Mouse (Mus musculus) ES-Bruce4 (cell line): ENCODE data around the gene Six5.

Source experiments
- CTCF ChIP-seq: IDR thresholded peaks from one replicate; pipeline ENCODE4 v1.8.1; 2011; ENCODE audit warnings: low read depth, low read length
- POLR2A ChIP-seq: IDR thresholded peaks from one replicate; pipeline ENCODE4 v1.8.1; 2011; ENCODE audit warnings: low read length; ENCODE audit not compliant: insufficient read depth

DNA sequence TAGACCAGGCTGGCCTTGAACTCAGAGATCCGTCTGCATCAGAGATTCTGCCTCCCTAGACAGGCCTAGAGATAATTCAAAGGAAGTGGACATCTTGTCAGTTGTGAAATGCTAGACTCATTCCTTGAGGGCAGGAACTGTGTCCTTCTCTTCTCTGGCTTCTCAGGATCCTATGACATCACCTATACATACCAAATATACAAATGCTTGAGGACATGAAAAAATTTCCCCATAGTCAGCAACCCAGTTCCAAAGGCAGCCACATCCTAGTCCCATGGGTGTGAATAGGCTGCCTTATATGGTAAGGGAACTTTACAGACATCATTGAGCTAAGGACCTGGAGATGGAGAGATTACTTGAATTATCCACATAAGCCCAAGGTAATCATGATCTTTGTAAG, 15.2 kb downstream of the Six5 start:
- TF ChIP-seq CTCF (no peak), POLR2A (no peak)
